Mouse (Mus musculus) hindbrain, embryonic 14.5 days (tissue): ENCODE data around the gene Cadm1. TPM values are rescaled to one million over a fixed set of nuclear protein-coding genes. Genes with fewer than 3 reads are reported as not detected.

Source experiments
- ATAC-seq: fragments of 200-750 bp; cut with Nextera tagmentation; 2 replicates; pipeline ENCODE4 v1.8.0; 2017; ENCODE audit warnings: moderate number of reproducible peaks, mild to moderate bottlenecking, moderate TSS enrichment, moderate library complexity; ENCODE audit not compliant: low FRiP score
- DNase-seq: peaks from one replicate; pipeline ENCODE4 v3.0.0-alpha.2; 2015; ENCODE audit warnings: low spot score
- H3K27ac ChIP-seq: fragments of 300-500 bp; sonication (generic); 2 replicates; pipeline ENCODE4 v1.5.1; 2014; ENCODE audit warnings: mild to moderate bottlenecking, moderate library complexity
- H3K27me3 ChIP-seq: fragments of 300-500 bp; sonication (generic); 2 replicates; pipeline ENCODE4 v1.6.1; 2014; ENCODE audit warnings: mild to moderate bottlenecking, low read length, mixed read lengths; ENCODE audit not compliant: control insufficient read depth, insufficient read depth
- H3K36me3 ChIP-seq: fragments of 300-500 bp; sonication (generic); replicated peaks from 2 replicates; pipeline ENCODE4 v1.6.1; 2014; ENCODE audit not compliant: control insufficient read depth, insufficient read depth
- H3K4me1 ChIP-seq: fragments of 300-500 bp; sonication (generic); replicated peaks from 2 replicates; pipeline ENCODE4 v1.6.1; 2014; ENCODE audit warnings: antibody characterized with exemption, low read length, mixed read lengths; ENCODE audit not compliant: control insufficient read depth, insufficient read depth
- H3K4me2 ChIP-seq: fragments of 300-500 bp; sonication (generic); replicated peaks from 2 replicates; pipeline ENCODE4 v1.6.1; 2014; ENCODE audit warnings: mild to moderate bottlenecking, moderate library complexity
- H3K4me3 ChIP-seq: fragments of 300-500 bp; sonication (generic); replicated peaks from 2 replicates; pipeline ENCODE4 v1.5.1; 2014; ENCODE audit warnings: mild to moderate bottlenecking, low read length
- H3K9ac ChIP-seq: fragments of 300-500 bp; sonication (generic); 2 replicates; pipeline ENCODE4 v1.6.1; 2014
- H3K9me3 ChIP-seq: fragments of 300-500 bp; sonication (generic); 2 replicates; pipeline ENCODE4 v1.6.1; 2016; ENCODE audit warnings: low read length; ENCODE audit not compliant: control insufficient read depth
- WGBS: fragments of 180-500 bp; shearing (Covaris S2); extraction: QIAGEN DNeasy Blood & Tissue Kit; methylation state at CpG from one replicate; pipeline ENCODE4 v1.1.7; 2014; 5-methylcytosine and 5-hydroxymethylcytosine counted together
- polyA plus RNA-seq: library from polyadenylated mRNA; unstranded; fragments of >200 nt; fragmentation: Nextera tagmentation; extraction: Ambion mirVana; gene quantifications from 2 replicates; pipeline ENCODE4 v1.2.1, GENCODE M21; 2014

The Cadm1 gene
- polyA plus RNA-seq, 1 experiment from 2014 or later, result 180 TPM

DNA sequence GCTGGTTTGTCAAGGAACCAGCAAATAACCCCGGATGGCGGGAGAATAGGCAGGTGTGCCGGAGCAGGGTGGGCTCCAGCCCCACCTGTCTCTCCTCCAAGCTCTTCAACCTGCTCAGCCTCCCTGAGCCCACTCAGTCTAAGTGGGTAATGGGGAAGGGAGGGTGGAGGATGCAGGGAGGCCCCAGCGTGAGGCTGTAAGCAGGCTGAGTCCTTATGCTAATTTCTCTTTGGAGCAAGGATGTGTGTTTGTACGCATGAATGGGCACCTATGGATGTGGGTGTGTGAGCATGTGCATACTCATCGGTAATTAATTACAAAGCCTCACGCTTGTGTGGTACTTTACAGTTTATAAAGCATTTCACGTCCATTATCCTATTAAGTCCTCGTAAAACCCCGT lies 370.8 kb downstream of the Cadm1 start:
- DNase-seq, result peak; percentile 51

DNA sequence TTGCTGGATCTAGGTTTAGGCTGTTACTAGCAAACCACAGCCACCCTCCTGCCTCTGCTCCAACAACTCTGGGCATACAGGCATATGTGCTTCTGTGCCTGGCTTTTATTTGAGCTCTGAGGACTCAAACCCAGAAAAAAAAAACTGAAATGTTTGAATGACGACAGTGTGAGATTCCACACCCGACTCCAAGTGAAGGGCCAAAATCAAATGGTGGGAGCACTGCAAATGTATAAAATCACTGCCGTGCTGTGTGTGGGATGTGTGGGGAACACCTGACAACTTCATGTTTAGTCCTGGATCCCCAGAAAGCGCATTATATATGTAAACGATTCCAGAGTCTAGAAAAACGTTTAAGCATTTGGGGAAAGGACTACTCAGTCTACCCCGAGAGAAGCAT lies 373.7 kb downstream of the Cadm1 start:
- Histone ChIP-seq H3K27ac (no peak overlapping the region), H3K36me3 (no peaks in the 10 kb centered on the region), H3K4me2 (no peak overlapping the region), H3K4me1 (peaks cover 23% of the 10 kb centered on the region), H3K9me3 (no peaks in the 10 kb centered on the region), H3K27me3 (0 out of 2 replicates have a peak, but pooled peaks cover 9% of the 10 kb centered on the region), H3K4me3 (no peak overlapping the region), H3K9ac (no peak overlapping the region)
- DNase-seq (no peak), ATAC-seq (no peak)
- 53% methylated on average over 7 of the region's 7 CpGs for WGBS

More for the DNA sequence above, 370.8 kb downstream of the Cadm1 start:
- 22% methylated on average over 10 of the region's 10 CpGs for WGBS
- Histone ChIP-seq H3K9me3 (no peaks in the 10 kb centered on the region), H3K4me1 (peaks cover 23% of the 10 kb centered on the region), H3K27ac (no peak overlapping the region), H3K27me3 (0 out of 2 replicates have a peak, but pooled peaks cover 8% of the 10 kb centered on the region), H3K4me3 (no peak overlapping the region), H3K36me3 (no peaks in the 10 kb centered on the region), H3K4me2 (no peak overlapping the region), H3K9ac (no peak overlapping the region)
- ATAC-seq, result peak; percentile 75; the same call in 1 of the 2 replicates

DNA sequence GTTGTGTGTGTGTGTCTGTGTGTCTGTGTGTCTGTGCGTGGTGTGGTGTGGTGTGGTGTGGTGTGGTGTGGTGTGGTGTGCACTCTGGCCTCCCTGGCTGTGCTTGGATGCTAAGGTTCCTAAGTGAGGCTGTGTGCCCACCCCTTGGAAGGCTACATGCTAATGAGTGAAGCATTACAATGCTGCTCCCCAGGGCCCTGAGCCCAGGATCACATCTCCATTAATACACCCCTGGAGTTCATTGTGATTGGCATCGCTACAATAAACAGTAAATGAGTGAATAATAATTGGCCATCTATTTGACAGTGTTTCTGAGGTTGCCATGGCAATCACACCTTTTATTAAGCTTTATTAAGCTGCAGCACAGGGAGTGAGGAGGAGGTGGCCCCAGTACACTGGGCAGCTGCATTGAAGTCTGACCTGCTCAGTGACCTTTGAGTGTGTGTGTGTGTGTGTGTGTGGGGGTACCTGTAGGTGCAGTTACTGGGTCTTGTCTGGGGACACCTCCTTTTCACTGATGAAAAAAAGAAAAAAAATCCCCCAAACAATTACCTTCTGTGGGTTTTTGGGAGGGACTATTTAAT lies 374.5 kb downstream of the Cadm1 start:
- Histone ChIP-seq H3K27me3 (0 out of 2 replicates have a peak, but pooled peaks cover 9% of the 10 kb centered on the region), H3K27ac (no peak overlapping the region), H3K4me2 (no peak overlapping the region), H3K9me3 (no peaks in the 10 kb centered on the region), H3K9ac (no peak overlapping the region), H3K36me3 (no peaks in the 10 kb centered on the region), H3K4me1 (peaks cover 26% of the 10 kb centered on the region), H3K4me3 (no peak overlapping the region)
- 24% methylated on average over 2 of the region's 2 CpGs for WGBS
- DNase-seq, result peak; percentile 45
- ATAC-seq, result peak; percentile 56; the same call in 1 of the 2 replicates

DNA sequence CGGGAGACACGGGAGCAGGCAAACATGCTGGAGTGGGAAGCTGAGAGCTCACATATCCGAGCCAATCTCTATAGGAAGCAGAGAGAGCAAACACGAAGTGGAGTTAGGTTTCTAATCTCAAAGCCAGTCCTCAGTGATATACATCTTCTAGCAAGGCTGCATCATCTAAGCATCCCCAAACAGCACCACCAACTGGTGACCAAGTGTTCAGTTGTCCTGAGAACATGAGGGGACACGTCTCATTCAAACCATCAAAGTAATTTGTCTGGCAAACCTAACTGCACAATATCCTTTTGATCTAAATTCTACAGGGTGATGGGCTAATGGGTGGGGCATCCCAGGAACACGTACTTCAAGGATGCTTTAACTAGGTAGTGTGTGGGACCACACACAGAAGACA lies 376.5 kb downstream of the Cadm1 start:
- Histone ChIP-seq H3K27ac (no peak overlapping the region), H3K4me2 (no peak overlapping the region), H3K9ac (no peak overlapping the region), H3K9me3 (no peaks in the 10 kb centered on the region), H3K4me1 (peaks cover 34% of the 10 kb centered on the region), H3K36me3 (no peaks in the 10 kb centered on the region), H3K4me3 (no peak overlapping the region), H3K27me3 (0 out of 2 replicates have a peak, but pooled peaks cover 9% of the 10 kb centered on the region)
- DNase-seq, result no peak
- ATAC-seq, result no peak
- WGBS, result 68% methylated on average over 6 of the region's 6 CpGs
